Mouse (Mus musculus) layer of hippocampus, adult 11-12 months (tissue): ENCODE results near the gene Sh2d1b1.

Experiments
- DNase-seq: peaks from one replicate; pipeline ENCODE4 v3.0.0; 2022; ENCODE audit warnings: low spot score

Gene Sh2d1b1

GRCm38 (mm10) chr1:170324312-170324711, 47.2 kb downstream of the Sh2d1b1 start:
- no peak for DNase-seq

- DNase-seq, result no peak
These were observed 48.2 kb downstream of the Sh2d1b1 start for GRCm38 (mm10) chr1:170325277-170325676.

GRCm38 (mm10) chr1:170331926-170332325, 54.8 kb downstream of the Sh2d1b1 start:
- no peak for DNase-seq

- no peak for DNase-seq
These were observed 55.7 kb downstream of the Sh2d1b1 start for GRCm38 (mm10) chr1:170332775-170333174.
